Mouse (Mus musculus) cortical plate, adult 2 months (tissue): Measurements from ENCODE around the gene Enpp1.

Source experiments
- CTCF ChIP-seq: fragments of 200-500 bp; IDR thresholded peaks from 2 replicates; pipeline ENCODE4 v1.5.1; 2011; ENCODE audit warnings: mild to moderate bottlenecking, control low read depth, low read length; ENCODE audit not compliant: insufficient read depth; ENCODE audit errors: extremely low read depth
- POLR2A ChIP-seq: fragments of 200-500 bp; IDR thresholded peaks from 2 replicates; pipeline ENCODE4 v1.6.1; 2011; ENCODE audit warnings: mild to moderate bottlenecking, low read length, control low read depth; ENCODE audit not compliant: insufficient read depth; ENCODE audit errors: extremely low read depth

DNA sequence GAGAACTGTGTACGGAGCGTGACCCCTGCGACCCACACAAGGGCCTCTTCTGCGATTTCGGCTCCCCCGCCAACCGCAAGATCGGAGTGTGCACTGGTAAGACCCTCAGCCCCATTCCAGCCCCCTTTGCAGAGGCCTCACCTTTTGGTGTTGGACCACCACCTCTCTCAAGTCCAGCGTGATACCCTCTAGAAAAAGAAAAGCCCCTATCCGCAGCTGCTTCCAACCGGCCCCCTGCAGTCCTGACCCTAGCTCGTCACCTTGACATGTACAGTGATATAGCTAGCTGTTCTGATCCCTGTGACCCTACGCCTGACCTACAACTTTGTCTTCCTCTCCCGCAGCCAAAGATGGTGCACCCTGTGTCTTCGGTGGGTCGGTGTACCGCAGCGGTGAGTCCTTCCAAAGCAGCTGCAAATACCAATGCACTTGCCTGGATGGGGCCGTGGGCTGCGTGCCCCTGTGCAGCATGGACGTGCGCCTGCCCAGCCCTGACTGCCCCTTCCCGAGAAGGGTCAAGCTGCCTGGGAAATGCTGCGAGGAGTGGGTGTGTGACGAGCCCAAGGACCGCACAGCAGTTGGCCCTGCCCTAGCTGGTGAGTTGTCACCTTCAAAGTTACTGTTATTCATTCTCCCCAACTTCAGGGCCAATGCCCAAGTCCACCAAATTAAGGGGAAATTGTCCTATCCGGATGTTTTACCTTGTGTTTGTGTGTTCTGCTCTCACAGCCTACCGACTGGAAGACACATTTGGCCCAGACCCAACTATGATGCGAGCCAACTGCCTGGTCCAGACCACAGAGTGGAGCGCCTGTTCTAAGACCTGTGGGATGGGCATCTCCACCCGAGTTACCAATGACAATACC lies 115.7 kb downstream of the Enpp1 start:
- TF ChIP-seq CTCF (no peak), POLR2A (no peak)
